Mouse (Mus musculus) layer of hippocampus, adult 18-20 months (tissue): ENCODE measurements around the gene Olfr474. TPM values are rescaled to one million over a fixed set of nuclear protein-coding genes. Genes with fewer than 3 reads are reported as not detected.
"Not testable (repeated sequence)": the region's sequence is repeated elsewhere in the genome, so short reads cannot be mapped to it uniquely, and the experiment has no call there.

ENCODE experiments used
- DNase-seq, 2 experiments: peaks; one replicate each; pipeline ENCODE4 v3.0.0; 2022; ENCODE audit warnings: low spot score in 2 of 2
- long read RNA-seq: library from polyadenylated mRNA; stranded (forward); transcript quantifications from one replicate; pipeline ENCODE4 v2.0.0, GENCODE M21; 2021
- total RNA-seq, 2 experiments: library from RNA; stranded (reverse); gene quantifications; 2 replicates each; pipeline ENCODE4 v1.2.3; 2021

The Olfr474 gene
- total RNA-seq: not detected
- long read RNA-seq: 0 reads

- DNase-seq: no peak
Measured at GRCm38 (mm10) chr7:107954343-107954742, at the start of gene Olfr474. TSS of gene Olfr474 (plus strand) at chr7:107954643.

- no peak for DNase-seq
Measured at GRCm38 (mm10) chr7:107930146-107930545, 24.3 kb upstream of the Olfr474 start, which contains the start of gene Olfr473. TSS of gene Olfr473 (plus strand) at chr7:107930446.

DNA sequence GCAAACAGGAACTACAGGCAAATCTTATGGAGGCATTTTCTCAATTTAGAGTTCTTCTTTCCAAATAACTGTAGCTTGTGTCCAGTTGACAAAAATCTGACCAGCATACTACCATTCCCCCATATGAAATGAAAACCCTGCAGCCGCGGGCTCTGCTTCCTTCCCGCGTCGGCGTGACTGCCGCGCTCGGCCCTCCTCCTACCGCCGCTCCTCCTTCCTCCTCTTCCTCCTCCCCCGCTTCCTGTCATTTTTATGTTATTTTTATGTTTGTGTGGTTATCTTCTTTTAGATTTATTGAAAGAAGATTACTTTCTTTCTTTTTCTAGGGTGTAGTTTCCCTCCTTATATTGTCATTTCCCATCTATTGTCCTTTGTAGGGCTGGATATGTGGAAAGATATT, 1.9 kb upstream of the Olfr474 start:
- not testable (repeated sequence) for DNase-seq

GRCm38 (mm10) chr7:107964503-107964902, 10.1 kb downstream of the Olfr474 start, which contains the start of gene Olfr476:
TSS of gene Olfr476 (plus strand) at chr7:107964803.
- DNase-seq: no peak

DNA sequence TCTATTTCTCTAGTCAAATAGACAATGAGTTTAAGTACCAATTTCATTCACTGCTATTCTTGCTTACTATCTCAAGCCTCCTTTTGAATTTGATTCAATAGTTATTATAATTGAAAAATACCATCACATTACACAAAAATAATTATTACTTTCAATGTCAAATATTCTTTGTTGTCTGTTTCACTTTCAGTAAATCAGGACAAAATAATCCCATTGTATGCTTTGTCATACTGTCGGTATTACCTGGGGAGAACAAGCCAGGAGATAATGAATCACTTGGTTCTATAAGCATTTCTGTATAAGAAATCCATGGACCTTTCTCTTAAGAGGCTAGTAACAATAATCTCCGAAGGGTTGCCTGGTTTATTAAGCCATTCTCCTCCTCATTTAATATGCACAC, 31.9 kb downstream of the Olfr474 start, which contains the start of gene Olfr477:
Gene Olfr477 (plus strand): TSS at position 301 of the 400 bp plus-strand sequence.
- no peak for DNase-seq

Other genes with a start within 250 kb of the Olfr474 start
- gene Cyb5r2, start 196.6 kb upstream of the Olfr474 start, total RNA-seq: under 1 TPM; 0.36 to 0.37 TPM
- not detected for gene Ovch2, start 153.4 kb upstream of the Olfr474 start, total RNA-seq
- gene Olfr467, start 142.4 kb upstream of the Olfr474 start, total RNA-seq: not detected
- gene Olfr469, start 129.1 kb upstream of the Olfr474 start, total RNA-seq: not detected
- gene Olfr470, start 107.2 kb upstream of the Olfr474 start, total RNA-seq: not detected
- not detected for gene Olfr472, start 56.7 kb upstream of the Olfr474 start, total RNA-seq
- not detected for gene Olfr473, start 24.2 kb upstream of the Olfr474 start, total RNA-seq
- gene Olfr476, start 10.2 kb downstream of the Olfr474 start, total RNA-seq: not detected
- not detected for gene Olfr477, start 32.0 kb downstream of the Olfr474 start, total RNA-seq
- not detected for gene Olfr478, start 79.3 kb downstream of the Olfr474 start, total RNA-seq
- not detected for gene Olfr479, start 96.0 kb downstream of the Olfr474 start, total RNA-seq
- not detected for gene Olfr480, start 112.7 kb downstream of the Olfr474 start, total RNA-seq
- not detected for gene Olfr481, start 125.2 kb downstream of the Olfr474 start, total RNA-seq
- 1 to 10 TPM; 2.1 TPM for gene Olfr482, start 142.9 kb downstream of the Olfr474 start, total RNA-seq
- gene Olfr483, start 146.2 kb downstream of the Olfr474 start, total RNA-seq: not detected
- not detected for gene Olfr484, start 172.8 kb downstream of the Olfr474 start, total RNA-seq
- not detected for gene Olfr485, start 205.2 kb downstream of the Olfr474 start, total RNA-seq
- gene Olfr486, start 218.1 kb downstream of the Olfr474 start, total RNA-seq: not detected